Mouse (Mus musculus) retina, adult 2 months (tissue): ENCODE data around the gene Palm.
A peak's percentile ranks its signal among the peaks of the same experiment; 100 is the strongest.

ENCODE experiments used
- DNase-seq: peaks from one replicate; pipeline ENCODE4 v3.0.0-alpha.2; 2012; ENCODE audit warnings: low read depth, low spot score

The Palm gene

GRCm38 (mm10) chr10:79824413-79824812, 31.0 kb downstream of the Palm start:
- no peak for DNase-seq

DNA sequence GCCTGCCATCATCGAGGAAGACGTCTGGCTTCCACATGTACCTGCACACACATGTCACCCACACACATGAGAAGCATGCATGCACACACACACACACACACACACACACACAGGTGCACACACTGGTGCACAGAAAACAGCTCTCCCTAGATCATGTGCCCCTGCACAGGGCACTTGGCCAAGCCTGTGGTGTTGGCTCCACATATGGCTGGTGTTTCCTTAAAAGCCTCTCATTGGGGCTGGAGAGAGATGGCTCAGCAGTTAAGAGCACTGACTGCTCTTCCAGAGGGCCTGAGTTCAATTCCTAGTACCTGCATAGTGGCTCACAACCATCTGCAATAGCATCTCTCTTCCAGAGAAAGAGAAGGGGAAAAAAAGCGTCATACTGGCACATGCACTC, 38.2 kb downstream of the Palm start:
- no peak for DNase-seq

GRCm38 (mm10) chr10:79832026-79832785, 38.8 kb downstream of the Palm start:
- DNase-seq, result no peak

DNA sequence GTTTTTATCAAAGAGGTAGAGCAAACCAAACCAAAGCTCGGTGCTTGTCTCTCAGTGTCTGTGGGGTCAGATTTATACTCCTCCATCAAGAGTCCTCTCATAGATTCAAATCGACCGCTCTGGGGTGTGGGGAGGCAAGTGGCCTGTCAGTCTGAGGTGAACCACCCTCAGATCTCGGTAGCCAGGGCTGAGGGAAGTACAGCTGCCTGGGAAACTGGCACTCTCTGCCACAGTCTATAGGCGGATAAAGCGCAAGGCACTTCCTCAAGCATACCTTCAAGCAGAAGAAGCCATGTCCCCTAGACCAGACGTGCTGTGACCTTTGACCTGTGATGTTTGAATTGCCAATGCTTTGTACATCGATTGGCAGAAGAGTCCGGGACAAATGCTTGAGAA, 39.4 kb downstream of the Palm start:
- DNase-seq, result no peak

DNA sequence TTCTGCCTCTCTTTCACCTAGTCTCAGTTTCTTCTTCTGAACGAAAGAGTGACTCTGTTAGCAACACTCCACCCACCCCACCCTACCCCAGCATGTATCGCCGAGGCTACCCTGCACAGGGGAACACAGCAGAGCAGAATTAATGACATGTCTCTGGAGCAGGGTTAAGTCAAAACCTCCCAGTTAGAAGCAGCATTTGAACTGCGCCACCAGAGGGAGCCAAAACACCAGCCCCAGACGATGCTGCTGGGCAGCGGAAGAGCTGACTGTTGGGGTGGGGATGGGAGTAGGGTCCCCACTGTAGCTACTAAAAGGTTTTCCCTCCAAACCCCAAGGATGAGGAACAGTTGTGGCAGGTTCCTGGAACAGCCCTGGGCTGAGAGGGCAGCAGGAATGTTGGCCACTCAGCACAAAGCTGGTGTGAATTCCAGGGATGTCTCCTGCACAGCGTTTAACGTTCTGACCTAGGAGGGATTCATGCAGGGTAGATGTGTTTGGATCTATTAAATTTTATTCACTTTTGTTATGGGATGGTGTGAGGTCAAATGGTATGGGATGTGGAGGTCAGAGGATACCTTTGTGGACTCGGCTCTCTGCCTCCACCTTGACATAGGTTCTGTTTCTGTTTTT, 41.5 kb downstream of the Palm start:
- DNase-seq, result peak; percentile 51

DNA sequence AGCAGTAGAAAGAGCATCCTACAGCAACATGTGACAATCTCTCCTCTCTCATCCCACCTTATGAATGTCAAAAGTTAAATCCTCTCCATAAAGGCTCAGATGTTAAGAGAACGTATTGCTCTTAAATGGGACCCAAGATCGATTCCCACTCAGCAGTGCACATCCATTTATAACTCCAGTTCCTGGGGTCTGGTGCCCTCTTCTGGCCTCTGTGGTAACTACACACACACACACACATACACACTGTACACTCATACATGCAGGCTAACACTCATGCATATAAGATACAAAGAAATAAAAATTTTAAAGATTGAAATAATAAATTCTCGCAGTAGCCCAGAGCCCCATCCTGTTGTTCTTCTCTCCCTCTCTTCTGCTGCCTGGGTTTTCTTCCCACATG, 43.5 kb downstream of the Palm start:
- DNase-seq, result no peak

GRCm38 (mm10) chr10:79838151-79838550, 44.8 kb downstream of the Palm start:
- no peak for DNase-seq

- no peak for DNase-seq
These were observed 46.7 kb downstream of the Palm start for GRCm38 (mm10) chr10:79840091-79840490.

DNA sequence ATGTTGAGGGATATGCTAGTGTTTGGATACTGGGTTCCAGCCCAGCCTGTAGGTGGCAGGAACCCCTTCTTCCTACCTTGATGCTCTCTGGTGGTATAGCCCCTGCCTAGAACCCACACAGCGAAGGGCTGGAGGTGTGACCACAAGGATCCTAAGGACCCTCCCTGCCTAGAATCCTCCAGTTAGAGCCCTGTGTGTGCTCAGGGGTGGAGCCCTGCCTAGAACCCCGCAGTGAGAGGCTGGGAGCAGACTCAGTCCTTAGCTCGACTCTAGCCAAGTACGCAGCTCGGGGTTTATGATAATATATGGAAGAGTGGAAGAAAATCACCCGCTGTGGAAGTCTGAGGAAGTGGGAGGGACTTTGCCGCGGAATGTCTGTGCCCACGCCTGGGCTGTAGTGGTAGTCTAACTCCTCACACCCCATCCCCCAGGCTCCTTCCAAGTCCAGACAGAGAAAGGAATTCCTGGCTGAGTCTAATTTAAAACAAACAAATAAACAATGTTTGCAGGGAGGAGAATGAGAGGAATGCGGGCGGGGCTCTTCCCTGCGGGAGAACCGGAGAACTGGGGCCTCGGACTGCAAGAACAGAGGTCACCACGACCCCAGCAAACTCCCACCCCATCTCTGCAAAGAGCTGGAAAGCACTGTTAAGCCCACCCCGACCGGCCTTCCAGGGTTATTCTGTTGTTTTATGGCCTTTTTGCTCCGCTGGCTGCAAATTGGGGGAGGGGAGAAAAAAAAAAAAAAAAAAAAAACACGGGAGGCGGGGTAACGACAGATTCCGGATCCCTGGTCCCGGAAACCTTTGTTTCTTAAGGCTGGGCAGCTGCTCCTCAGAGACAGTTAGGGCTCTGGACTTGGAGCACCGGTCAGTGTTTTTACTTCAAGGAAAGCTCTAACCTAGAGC, 47.5 kb downstream of the Palm start:
- no peak for DNase-seq

- DNase-seq, result no peak
These were observed 49.0 kb downstream of the Palm start for GRCm38 (mm10) chr10:79842322-79842721.

GRCm38 (mm10) chr10:79843476-79843875, 50.1 kb downstream of the Palm start:
- DNase-seq, result no peak

DNA sequence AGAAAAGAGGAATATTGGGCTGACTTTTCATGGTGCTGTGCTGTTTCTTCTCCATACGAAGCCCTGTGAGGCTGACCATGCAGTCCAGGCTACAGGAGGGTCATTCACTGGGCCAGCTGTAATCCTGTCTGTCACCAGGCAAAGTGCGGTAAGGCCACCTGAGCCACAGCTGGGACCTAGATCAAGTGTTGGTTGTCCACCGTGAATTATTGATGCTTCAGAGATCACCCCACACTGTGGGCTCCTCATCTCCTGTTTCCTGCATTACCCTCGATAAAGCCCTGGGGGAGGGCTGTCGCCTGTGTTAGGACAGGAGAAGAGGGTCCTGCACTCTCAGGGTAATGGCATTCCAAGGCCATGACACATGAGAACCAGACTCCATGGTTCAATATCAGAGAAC, 53.2 kb downstream of the Palm start:
- no peak for DNase-seq

- DNase-seq, result no peak
These were observed 56.7 kb downstream of the Palm start for GRCm38 (mm10) chr10:79849941-79850628.

GRCm38 (mm10) chr10:79851653-79852052, 58.3 kb downstream of the Palm start:
- DNase-seq, result no peak

GRCm38 (mm10) chr10:79852107-79852789, 58.9 kb downstream of the Palm start:
- DNase-seq, result no peak

DNA sequence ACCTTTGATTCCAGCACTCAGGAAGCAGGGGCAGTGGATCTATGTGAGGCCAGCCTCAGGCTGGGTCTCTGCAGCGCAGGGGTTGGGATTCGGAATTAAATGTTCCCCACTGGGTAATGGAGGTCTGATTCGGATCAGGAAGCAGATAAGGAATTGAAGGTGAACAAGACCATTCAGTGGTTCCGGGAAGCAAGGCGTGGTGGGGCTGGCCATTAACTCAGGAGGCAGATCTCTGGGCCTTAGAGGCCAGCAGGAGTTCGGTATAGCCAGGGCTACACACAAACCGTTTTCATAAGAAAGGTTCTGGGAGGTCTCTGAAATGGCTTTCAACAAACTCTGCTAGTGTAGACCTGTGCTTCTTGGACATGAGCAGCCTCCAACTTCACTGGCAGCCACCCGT, 59.5 kb downstream of the Palm start:
- no peak for DNase-seq

GRCm38 (mm10) chr10:79853392-79853791, 60.0 kb downstream of the Palm start:
- no peak for DNase-seq

DNA sequence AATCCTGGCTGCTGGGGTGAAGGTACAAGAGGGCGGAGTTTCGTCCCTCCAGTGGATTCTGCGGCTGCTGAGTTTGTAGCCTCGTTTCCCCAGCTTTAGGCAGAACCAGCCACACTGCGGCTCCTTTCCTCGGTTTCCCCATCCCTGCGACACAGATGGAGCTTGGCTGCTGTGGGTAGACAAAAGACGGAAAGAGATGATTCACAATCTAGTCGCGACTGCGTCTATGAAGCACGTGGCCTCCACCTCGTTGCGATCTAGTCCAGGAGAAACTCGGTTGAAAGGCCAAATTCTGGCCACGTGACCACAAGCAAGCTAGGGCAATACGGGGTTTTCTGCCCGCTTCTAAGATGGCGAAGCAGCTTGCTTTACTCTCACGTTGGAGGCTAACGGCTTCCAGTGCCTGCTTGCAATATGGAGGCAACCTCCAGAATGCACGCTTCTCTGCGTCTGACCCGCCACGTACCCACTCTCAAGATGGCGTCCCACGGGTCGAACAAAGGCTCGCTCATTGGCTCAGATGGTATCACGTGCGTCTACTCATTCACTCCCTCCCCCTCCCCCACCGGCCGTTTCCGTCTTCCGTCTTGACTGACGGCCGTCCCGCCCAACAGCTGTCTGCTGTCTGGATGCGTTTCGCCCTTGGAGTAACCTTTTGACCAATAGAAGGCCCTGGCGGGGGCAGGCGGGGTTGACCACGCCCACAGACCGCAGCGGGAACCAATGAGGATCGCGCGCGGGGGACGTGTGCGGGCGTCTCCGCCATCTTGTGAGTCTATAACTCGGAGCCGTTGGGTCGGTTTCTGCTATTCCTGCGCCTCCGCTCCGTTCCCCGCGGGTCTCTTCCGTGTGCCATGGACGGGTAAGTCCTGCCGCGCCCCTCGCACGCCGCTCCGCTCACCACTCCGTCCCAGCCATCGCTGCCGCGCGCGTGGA, 60.8 kb downstream of the Palm start, which contains the start of gene Ptbp1:
Gene Ptbp1 (plus strand): TSS at position 568 of the 936 bp plus-strand sequence.
- peak; percentile 100 for DNase-seq

DNA sequence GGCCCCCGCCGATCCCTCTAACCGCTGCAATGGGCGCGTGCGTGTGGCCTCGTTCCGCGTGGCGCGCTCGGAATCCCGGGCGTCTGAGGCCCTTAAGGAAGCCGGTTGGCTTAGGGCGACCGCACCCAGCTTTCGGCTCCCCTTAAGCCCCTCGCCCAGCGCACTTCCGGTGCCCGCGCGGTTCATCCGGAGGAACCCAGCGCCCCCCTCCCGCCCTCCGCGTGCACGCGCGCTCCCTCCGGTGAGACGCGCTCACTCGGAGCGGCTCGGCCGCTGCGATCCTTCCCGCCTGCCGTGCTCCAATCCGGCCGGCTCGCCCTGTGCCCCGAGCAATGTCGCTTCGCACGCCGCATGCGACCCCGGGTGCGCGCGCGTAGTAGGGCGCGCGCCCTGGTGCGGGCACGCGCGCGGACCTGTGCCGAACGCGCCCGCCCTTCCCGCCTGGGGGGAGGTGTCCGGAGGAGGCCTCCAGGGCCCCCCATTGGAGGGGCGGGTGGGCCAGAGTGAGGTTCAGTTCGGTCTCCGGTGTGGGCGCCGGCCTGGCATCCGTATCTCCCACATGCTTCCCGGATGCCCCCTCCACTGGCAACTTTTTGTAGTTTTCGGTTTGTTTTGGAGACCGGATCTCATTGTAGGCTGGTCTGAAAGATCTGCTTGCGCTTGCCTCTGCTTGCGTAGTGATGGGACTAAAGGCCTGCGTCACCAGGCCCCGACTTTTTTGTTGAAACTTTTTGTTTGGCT, 61.6 kb downstream of the Palm start:
- DNase-seq, result peak; percentile 40
